Mouse (Mus musculus) lung, adult 18-20 months (tissue): Measurements from ENCODE around the gene Dpf2.
"Not testable (repeated sequence)": the region's sequence is repeated elsewhere in the genome, so short reads cannot be mapped to it uniquely, and the experiment has no call there.

Source experiments
- DNase-seq, 2 experiments: peaks; one replicate each; pipeline ENCODE4 v3.0.0; 2022; ENCODE audit warnings: mixed read lengths in 2 of 2

Dpf2 gene

DNA sequence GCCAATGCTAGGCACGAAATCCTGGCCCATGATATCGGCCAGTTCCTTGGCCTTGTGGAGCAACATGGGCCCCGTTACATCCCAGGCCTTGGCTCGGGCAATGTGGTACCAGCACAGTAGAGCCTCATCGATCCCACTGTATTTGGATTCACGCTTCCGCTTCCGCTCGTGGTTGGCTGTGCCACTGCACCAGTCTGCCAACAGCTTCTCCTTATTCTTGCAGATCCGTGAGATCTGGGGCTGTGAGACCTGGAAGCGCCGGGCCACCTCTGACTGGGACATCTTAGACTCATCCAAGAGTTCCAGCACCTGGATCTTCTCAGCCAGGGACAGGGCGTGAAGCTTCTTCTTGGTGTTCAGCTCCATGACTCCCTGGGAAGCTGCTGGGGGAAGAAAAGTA lies 20.1 kb downstream of the Dpf2 start:
- no peak for DNase-seq

DNA sequence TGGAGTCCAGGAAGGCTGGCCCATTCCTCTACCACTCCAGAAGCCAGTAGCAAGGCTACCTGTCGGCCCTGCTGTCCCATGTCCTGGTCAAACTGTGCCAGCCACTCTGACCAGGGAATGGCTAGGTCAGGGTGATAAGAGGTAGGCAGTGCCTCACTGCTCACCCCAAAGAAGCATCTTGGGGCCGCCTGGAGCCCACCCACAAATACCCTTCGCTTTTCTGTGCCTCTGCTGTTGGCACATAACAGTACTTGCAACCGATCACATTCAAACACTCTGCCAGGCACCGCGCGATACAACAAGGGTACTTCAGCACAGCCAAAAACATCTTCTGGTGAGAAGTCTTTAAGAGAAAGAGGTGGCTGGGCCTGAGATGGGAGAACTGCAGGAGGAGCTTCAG lies 20.5 kb downstream of the Dpf2 start:
- DNase-seq = no peak

DNA sequence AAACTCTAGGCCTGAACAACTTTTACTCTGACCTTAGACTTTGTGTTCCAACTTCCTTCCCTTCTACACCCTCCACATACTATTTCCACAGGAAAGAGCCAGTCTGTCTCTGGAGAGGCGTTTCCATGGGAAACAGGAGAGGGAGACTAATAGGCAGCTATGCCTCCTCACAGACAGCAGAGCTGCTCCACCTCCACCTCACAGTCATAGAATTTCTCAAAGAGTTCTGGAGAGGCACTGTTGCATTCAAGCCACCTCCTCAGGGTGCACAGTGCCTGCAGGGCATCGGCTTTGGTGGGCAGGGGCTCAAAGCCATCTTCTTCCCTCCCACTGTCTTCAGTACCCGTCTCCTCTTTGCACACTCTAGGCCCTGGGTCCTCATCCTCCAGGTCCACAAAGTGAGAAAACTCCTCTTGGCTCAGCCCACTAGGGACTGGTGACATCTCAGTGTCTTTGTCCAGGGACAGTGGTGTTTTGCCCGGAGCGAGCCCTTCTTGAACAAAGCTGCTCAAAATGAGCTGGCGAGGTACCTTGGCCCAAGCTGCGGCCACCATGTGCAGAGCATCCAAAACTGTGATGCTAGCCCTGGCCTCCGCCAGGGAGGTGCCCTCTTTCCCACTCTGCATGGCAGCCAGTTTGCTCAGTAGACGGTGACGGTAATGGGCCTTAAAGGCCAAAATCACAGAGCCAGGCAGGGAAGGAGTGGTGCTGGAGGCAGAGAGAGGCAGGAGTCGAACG lies 21.1 kb downstream of the Dpf2 start:
- DNase-seq = no peak

DNA sequence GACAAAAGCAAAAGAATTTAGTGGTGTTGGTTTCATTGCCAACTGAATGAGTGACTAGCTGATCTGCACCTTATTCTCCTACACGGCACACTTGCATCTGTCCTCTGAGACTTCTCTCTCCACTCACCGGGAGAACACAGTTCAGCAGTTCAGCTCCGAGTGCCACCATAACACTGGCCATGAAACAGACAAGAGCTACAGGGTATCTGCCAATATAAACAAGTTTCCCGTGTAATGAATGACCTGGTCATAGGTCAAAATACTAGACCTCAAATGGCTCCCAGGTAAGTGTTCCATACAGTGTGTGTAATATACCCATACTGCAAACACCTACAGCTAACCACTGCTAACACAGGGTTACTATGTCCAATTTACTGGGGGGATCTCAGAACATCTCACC lies 23.6 kb downstream of the Dpf2 start:
- no peak for DNase-seq

DNA sequence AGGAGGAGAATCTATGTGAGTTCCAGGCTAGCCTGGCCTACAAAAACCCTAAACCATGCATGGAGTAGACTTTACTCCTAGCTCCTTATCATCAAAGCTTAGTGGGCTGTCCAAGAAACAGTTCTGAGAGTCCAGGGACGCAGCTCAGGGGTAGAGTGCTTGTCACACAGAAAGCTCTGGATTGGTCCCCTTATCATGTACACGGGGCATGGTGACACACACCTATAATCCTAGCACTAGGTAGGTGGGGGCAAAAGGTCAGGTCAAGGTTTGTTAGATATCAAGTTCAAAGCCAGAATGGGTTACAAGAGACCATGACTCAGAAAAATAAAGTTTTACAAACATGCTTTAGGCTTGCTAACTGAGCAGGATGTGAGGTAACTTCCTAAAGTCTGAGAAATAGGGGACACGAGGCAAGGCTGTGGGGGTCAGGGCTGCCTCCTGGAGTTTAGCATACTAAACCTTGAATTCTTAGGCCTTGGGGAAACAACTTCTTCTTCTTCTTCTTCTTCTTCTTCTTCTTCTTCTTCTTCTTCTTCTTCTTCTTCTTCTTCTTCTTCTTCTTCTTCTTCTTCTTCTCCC lies 25.5 kb downstream of the Dpf2 start:
- DNase-seq = no peak

DNA sequence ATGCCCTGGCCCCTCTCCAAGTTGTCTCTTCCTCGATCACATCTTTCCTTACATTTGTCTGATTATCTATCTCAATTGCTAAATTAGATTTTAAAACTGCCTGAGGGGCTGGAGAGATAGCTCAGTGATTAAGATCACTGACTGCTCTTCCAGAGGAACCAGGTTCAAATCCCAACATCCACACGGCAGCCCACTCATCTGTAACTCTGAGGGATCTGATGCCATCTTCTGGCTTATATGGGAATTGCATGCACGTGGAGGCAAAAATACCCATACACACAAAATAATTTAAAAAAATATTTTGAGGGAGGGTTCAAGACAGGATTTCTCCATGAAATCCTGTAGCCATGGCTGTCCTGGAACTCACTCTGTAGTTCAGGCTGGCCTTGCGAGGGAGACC lies 27.0 kb downstream of the Dpf2 start:
- no peak for DNase-seq

DNA sequence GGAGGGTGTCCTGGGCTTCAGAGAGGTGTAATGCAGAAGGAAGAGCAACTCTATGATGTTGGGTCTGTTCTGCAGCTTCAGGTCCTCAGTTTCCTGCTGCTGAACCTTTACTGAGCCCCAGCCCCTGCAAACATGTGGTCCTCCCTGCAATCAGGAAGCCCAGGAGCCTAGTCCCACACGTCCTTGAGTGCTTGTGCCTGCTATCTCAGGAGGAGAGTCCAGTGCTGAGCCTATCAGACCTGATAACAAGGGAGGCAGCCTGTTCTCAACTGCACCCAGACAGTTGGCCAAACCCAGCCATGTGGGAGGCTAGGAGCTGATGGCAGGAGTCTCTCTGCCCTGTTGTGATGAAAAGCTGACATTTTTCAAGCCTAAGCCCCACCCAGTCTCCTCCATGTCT lies 28.9 kb downstream of the Dpf2 start:
- no peak for DNase-seq

DNA sequence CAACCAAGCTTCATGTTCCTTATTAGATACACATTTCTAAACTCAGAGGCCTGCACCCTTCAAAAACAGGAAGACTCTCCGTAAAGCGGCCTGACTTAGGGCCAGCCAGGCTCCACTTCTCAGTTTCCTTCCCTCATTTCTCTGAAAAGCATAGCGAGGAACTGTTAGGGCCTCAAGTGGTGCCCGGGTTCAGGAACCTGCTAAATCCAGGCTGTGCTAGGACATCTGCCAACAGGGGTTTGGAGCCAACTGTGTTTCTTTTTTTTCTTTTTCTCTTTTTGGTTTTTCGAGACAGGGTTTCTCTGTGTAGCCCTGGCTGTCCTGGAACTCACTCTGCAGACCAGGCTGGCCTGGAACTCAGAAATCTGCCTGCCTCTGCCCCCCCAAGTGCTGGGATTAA lies 30.7 kb downstream of the Dpf2 start:
- DNase-seq = not testable (repeated sequence)

DNA sequence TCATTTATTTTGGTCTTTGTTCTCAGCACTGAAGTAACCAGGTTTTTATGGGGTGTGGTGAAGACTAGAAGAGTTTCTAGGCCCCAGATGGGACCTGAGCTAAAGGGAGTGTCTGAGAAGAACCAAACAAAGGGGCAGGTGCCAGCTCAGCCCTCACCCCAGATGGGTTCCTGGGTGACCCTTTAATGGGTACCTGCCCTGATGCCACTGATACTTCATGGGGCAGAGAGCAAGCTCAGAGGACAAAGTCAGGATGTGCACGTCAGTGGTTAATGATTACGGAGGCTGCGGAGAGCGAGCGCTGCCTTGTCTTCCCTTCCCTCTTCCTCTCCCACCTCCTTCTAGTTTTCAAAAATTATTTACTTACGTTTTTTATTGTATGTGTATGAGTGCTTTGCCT lies 31.7 kb downstream of the Dpf2 start:
- DNase-seq = no peak

DNA sequence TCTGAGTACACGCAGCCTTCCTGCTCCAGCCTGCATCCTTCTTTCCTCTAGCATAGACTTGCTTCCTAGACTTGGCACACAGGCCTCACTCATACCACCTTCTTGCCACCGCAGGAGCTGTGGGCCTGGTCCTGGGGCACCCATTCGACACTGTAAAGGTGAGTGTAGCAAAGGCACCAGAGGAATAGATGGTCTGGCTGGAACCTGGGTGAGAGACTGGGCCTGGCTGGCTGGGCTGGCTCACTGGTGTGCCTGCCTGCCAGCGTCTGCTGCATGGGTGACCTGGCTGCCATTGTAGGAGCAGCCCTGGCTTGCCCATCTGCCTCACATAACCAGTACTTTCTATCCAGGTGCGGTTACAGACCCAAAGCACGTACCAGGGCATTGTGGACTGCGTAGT lies 33.1 kb downstream of the Dpf2 start:
- no peak for DNase-seq

DNA sequence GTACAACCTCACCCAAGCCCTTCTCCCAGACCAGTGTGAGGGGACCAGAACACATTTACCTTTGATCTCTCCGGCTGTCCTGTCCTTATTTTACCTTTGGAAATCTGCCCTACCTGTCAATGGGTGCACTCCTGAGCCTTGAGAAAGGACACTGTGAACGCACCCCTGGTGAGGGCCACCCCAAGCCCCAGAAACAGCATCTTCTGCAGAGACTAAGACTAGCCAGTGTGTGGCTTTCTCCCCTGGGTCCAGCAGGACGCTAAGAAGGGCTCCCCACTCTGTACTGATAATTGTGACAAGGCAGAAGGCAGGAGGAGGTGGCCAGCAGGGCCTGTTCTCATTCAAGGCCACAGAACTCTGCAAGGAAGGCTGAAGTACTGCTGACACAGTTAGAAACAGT lies 33.9 kb downstream of the Dpf2 start:
- DNase-seq = no peak

DNA sequence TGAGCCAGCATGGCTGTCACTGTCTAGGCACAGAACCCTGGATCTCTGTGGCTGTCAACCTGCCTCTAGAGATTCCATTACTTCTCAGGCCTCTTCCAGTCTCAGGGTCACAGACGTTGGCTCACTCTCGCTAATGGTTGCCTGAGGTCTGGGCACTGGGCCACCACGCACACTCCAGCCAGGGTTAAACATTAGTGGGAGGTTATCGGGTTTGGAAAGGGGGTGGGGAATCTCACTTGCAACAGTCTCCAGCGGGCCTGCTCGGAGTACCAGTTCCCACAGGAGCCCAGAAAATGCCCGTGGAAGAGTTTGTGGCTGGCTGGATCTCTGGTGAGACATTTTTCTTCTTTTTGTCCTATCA lies 34.5 kb downstream of the Dpf2 start:
- DNase-seq = peak; percentile 77 to 83

DNA sequence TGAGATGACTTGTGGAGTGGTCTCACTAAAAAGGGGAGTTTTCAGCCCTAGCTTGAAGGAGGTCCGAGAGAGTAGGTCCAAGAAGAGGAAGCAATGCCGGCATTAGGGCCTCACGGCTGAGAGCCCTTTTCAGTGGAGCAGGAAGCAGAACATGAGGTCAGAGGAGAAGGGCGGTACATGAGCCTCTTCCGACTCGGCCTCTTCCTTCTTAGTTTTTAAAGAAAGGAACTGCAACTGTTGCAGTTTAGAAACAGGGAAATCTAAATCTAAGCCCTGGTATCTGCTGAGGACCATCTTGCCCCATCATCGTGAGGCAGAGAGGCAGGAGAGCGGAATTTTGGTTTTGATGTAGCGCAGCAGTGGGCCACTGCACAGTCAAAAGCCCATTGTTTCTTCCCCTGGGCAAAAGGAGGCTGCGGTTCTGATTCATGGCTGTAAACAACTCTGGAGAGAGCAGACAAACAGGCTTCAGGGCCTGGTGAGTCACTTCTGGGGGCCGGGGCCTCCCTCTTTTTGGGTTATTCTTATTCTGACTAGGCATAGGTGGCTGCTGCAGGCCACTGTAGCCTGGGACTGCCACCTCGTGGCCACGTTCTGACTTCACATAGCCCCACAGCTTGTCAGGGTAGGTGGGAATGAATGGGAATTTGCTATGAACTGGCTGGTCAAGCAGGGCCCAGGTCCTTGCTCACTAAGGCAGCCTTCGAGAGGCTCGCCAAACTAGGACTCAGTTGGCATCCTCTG lies 35.0 kb downstream of the Dpf2 start, which contains the start of gene Slc25a45:
Gene Slc25a45 (plus strand): TSS at position 191 of the 744 bp plus-strand sequence.
- peak; percentile 78 to 84 for DNase-seq

DNA sequence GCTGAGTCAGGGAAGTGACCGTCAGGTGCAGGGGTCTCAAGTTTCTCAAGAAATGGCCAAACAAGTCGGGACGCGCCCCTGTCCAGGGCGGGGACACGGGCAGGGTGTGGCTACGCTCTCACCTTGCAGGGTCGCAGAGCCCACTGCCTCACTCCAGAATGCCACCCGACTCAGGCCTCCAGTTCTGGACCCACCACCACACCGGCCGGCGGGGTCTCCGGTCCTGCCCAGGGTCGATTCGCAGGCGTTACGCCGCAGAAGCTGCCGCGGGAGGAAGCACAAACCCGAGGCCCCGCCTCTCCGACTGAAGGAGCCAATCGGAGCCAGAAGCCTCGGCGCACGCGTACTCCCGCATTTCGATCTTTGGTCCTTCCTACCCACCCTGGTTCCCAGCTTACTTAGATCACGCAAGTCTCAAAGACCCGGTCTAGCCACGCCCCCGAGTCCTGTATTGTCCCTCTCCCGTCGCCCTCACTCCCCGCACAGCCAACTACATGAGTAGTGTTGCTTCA lies 37.8 kb downstream of the Dpf2 start, which contains the start of gene Frmd8:
Gene Frmd8 (minus strand): TSS at position 306 of the 512 bp plus-strand sequence.
- DNase-seq = peak; percentile 95 to 97

DNA sequence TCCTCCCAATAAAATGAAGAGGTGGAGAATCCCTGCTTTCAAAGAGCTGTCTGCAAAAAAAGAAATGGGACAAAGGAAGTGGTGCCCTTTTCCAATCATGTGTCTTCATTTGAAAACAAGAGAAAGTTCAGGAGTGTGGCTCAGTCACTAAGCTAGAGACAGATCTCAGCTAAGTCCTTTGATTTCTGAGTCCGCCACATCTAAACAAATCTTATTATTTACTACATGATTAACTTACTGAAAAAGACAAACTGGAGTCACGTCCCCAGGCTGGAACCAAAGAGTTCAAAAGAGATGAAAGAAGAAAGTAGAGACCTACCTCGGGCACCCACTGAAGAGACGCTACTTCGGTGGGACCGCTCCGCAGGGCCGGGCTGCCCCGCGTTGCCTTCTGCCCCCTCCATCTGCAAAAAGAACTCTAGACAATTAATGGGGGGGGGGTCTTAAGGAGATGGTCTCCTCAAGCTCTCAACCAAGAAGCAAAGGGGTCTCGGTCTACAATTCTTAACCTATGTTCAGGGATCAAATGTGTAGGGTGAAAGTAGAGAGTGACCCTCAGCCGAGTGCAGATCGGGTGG lies 38.3 kb downstream of the Dpf2 start:
- no peak for DNase-seq

DNA sequence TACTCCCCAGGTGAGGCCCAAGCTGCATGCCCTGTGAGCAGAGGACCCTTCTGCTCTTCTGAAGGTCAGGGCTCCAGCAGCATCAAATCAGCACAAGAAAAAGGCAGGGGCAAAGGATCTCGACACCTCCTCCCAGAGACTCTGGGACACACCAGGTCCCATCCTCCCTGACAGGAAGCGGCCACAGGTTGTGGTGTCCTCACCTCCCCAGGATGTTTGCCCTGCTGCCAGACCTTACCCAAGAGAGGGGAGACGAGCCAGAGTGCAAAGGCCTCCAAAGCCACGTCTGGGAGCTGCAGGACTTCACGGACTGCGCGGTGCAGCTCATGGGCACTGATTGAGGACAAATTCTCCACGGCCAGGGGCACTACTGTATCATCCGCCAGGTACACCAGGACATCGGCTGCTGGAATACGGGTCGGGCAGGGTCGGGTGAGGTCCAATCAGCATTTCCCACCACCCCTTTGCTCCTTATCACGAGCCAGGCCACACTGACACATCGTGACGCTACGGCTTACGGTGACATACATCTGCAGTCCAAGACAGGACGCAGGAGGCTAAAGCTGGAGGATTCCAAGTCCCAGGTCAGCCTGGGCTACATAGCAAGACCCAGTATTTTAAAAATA lies 39.8 kb downstream of the Dpf2 start:
- no peak for DNase-seq

DNA sequence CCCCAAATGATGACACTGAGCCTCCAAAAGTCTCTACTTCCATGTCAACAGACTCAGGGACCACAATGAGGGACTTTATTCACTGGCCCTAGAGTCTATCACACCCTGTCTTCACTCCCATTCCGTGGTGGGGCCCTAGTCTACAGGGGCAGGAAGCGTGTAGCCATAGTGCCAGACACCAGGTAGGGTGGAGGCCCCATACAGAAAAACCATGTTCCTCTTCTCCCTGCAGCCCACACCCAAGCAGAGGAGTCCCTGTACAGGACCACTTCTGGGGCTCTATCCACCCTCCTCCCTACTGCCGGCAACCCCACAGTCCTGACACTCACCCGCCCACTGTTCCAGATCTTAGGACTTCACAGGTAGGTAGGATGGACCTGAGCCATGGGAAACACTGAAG lies 40.3 kb downstream of the Dpf2 start:
- no peak for DNase-seq

DNA sequence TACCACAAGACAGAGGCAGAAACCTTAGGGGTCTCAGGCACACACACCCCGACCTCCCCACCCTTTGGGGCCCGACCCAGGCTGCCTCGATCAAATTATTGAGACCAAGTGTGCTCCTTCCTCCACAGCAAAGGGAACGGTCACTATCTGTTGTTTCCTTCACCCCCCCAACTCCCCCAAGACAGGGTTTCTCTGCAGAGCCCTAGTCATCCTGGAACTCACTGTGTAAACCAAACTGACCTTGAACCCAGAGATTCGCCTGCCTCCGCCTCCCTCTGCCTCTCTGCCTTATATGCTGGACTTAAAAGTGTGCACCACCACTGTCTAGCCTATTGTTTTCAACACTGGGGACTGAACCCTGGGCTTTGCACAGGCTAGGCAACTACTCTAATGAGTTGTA lies 41.1 kb downstream of the Dpf2 start:
- no peak for DNase-seq

DNA sequence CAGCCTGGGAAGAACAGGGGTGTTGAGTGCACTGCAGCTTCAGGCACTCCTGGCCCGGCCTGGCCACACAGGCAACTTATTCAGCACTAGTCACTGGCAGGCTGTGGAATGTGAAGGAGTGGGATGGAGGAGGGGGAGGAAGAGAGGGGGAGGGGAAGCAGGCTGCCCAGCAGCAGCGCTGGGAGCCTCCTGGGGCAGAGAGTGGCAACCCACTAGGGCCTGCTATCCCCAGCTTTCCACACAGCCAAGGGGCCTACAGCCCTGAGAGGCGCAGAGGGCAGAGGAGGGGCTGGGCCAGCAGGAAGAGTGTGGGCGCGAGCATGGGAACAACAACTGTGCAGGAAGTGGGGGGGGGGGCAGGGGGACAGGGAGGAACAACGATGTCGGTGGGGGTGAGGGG lies 41.5 kb downstream of the Dpf2 start:
- peak; percentile 75 to 80 for DNase-seq

DNA sequence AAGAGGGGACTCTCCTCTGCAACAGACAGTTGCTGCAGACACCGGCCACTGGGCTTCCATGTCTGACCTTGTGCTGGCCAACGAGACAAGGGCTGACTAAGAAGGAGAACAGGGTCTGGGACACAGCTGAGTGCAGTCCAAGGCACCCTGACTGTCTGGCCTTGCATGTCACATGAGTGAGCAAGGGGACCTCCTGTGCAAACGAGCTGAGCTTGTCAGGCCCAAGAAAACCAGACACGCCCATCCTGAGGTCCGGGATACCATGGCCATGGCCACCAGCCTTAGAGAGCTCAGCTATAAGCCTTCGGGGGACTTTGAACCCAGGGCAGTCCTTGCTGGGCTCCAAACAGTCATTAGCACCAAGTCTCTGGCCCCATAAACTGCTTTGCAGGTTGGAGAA lies 44.7 kb downstream of the Dpf2 start:
- no peak for DNase-seq

DNA sequence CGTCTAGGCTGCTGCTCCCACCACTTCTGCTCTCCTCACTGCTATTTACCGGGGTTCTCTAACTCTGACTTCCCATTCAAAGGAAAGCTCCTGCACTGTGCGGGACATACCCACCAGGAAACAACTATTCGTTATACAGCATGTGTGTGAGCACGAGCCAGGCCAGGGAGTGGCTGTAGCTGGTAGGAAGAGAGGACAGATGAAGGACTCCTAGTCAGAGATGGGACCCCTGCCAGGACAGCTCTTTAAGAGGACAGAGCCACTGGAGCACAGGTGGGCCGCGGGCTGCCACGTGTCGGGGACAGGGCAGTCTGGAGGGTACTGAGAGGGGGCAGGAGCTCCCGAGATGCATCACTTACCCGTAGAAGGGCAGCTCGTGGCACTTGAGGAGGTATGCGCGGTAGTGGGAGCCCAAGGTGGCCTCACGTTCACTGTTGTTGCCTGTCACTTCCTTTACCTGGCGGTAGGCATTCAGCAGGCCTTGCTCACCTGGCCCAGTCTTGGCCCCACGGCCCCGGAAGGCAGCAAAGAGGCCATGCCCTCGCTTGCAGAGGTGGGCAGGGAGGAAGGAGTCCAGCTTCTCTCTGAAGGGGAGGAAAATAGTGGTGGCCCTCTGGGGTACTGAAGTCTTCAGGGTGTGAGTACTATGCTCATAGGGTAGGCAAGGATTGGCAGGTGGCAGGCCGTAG lies 48.0 kb downstream of the Dpf2 start:
- DNase-seq = no peak

DNA sequence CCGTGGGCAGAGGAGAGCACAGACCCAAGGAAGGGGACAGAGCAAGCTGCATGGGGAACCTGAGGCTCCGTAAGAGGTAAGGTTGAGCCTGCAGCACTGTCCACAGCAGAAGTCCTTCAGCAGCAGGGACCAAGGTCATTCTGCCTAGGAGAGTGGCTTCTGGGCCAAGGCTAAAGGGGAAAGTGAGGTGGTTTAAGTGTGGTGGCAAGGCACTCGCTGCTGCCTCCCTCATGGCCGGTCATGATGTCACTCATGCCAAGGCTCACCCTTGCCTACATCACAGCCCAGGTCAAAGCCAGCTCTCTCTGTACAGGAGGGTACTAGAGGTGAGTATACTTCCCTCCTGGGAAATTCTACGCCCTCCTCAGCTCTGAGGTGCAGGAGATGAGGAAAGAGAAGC lies 49.0 kb downstream of the Dpf2 start:
- DNase-seq = no peak
